Mouse (Mus musculus) brain, embryonic 14.5 days (tissue): ENCODE measurements around the gene Cog3. TPM values are rescaled to one million over a fixed set of nuclear protein-coding genes. Genes with fewer than 3 reads are reported as not detected.

Experiments used
- DNase-seq: peaks from one replicate; pipeline ENCODE4 v3.0.0-alpha.2; 2011; ENCODE audit warnings: low read depth
- CTCF ChIP-seq: fragments of 200-500 bp; IDR thresholded peaks from 2 replicates; pipeline ENCODE4 v1.5.1; 2012; ENCODE audit warnings: inconsistent platforms, mild to moderate bottlenecking, moderate library complexity, borderline replicate concordance; ENCODE audit not compliant: insufficient read depth, insufficient read length; ENCODE audit errors: extremely low read depth
- POLR2A ChIP-seq: fragments of 200-500 bp; IDR thresholded peaks from 2 replicates; pipeline ENCODE4 v1.6.1; 2012; ENCODE audit warnings: mild to moderate bottlenecking, inconsistent platforms, borderline replicate concordance; ENCODE audit not compliant: poor library complexity, insufficient read depth, insufficient read length, severe bottlenecking; ENCODE audit errors: extremely low read depth
- polyA plus RNA-seq: library from polyadenylated mRNA; depleted of rRNA; stranded (reverse); fragments of >200 nt; gene quantifications from 2 replicates; pipeline ENCODE4 v1.2.3, GENCODE M21; 2012; rRNA removed

Cog3 gene
- polyA plus RNA-seq: 24.4 and 26.8 TPM in 2 replicates

DNA sequence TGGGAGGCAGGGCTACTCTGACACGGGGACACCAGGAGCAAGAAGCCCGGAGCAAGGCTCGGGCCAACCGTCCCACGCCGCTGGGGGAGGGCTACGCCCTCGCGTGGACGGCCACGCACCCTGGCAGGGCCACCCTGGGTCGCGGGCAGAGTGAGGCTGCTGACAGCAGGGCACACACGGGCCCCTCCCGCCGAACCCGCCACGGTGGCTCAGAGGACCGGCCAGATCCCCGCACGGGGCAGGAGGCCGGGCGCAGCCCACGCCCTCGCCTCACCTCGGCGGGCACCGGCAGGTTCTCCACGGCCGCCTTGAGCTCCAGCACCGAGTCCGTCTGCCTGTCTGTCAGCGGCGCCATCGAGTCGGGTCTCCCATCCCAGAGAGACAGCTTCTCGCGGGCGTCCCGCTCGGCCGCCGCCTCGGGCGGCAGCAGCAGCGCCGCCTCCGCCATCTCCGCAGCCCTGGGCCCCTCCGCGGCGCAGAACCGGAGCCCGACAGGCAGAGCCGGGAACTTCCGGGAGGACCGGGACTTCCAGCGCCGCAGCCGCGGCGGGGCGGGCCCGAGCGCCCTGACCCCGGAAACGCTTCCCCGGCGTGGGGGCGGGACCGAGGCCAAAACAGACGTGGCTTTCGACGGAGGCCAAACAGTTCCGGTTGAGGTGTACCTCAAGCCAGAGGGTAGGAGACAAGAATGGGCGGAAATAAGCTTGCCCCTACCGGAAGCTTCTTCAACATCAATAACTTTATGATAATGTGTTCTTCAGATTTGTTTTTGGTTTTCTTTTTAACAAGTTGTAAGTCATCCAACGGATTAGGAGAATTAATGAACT, at the start of gene Cog3:
Cog3 (minus strand) TSS at position 527 of the 827 bp plus-strand sequence.
- TF ChIP-seq POLR2A: peak; percentile 89
- peak; percentile 25; the same call in 1 of the 2 replicates for TF ChIP-seq CTCF
- DNase-seq: peak; percentile 98

DNA sequence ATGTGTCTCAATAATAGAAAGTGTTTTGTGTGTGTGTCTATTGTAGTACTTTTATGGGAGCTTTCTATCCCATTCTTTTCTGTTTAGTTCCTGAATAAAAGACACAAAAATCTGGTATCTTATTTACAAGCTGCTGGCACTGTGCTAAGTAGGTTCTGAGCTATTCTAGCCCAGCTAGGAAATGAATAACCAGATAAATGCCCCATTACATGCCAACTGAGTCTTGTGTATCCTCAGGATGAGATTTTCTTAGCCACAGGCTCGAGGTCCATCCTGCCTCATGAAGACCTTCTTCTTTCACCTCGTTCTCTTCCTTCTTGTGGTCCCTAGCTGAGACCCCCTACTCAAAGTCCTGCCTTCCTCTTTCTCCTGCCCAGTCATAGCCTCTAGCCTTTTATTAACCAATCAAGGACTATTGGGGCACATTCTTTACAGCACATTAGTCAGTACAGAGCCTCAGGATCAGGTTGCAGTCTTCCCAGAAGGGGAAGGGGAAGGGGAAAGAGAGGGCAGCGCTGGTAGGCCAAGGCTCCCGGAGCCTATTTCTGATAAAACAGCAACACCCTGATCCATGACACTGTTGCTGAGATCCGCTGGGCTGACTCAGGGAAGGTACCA, 43.6 kb upstream of the Cog3 start:
- TF ChIP-seq CTCF (no peak), POLR2A (no peak)
- DNase-seq: no peak

DNA sequence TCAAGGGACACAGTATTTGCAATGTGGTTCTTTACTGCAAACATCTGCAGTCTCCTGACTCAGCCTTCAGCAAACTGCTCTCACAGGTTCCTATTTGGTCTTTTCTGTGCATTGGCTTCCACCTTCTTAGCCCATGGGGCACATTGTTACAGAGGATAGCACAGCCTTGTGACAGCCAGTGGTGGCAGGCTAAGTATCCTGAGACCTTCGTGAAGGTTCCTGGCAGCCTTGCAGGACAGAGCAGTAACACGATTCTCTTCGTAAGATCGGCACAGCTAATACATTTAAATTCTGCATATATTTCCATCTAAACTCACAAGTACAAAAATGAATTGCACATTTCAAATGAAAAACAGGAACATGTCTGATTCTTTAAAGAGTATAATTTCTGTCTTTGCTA, 41.6 kb upstream of the Cog3 start:
- TF ChIP-seq CTCF (no peak), POLR2A (no peak)
- DNase-seq: no peak

DNA sequence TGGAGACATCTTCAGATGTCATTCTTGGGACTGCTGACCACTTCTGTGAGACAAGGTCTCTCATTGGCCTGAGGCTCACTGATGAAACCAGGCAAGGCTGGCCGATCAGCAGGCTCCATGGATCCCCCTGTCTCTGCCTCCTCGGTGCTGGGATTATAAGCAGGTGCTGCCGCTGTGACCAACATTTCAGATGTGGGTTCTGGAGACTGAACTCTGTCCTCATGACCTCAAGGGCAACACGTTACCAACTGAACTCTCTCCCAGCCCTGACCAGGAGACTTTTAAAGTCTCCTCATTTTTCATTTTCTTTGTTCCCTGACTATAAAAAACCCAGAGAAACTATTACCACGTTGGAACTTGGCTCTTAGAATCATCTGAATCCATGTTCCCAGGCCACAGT, 40.4 kb upstream of the Cog3 start:
- no peak for DNase-seq
- TF ChIP-seq CTCF: no peak
- TF ChIP-seq POLR2A: no peak

DNA sequence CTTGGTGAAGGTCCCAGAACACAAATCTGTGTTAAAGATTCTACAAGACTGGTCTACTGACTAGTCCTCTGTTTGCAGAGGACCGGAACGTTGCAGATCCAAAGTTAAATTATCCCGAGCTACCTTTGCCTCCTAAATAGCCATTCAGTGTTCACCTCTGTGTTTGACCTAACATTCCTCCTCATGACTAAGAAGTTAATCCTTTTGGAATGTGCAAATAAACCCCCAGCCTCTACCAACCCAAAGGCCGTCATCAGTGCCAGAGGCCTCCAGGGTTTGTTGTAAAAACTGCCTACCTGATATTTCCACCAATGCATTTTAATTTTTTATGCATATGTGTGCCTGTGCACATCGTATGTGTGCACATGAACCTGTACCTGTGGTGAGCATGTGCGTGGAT, 40.0 kb upstream of the Cog3 start:
- no peak for DNase-seq
- TF ChIP-seq CTCF: no peak
- TF ChIP-seq POLR2A: no peak

DNA sequence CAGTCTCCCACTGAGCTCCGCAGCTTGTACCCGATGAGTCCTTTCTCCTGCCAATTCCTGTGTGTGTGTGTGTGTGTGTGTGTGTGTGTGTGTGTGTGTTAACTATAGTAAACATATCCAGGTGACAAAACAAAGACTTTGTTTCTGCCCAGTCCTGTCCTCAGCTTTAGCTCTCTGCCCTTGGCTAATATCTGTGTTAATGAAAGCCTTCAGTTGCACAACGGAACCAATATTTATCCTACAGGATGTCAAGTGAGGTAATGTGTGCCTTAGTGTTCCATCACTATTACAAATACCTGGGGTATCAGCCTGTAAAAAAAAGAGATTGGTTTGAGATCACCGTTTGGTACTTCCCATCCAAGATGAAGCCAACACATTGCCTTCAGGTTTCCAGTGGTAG, 38.8 kb upstream of the Cog3 start:
- DNase-seq: no peak
- TF ChIP-seq POLR2A: no peak
- no peak for TF ChIP-seq CTCF

DNA sequence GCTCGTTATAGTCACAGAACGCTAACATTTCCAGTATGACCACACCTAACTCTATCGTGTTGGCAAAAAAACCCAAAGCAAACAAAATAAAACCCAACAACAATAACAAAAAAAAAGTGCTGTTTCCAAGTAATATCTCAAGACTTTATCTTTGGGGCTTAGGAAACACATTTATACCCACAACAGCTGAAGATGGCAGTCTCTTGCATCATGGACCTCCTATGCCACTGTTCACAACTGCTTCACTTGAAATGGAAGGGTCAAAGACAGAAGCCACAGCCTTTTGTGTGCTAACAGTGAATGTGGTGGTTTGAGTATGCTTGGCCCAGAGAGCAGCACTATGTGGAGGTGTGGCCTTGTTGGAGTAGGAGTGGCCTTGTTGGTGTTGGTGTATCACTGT, 37.1 kb upstream of the Cog3 start:
- no peak for DNase-seq
- TF ChIP-seq POLR2A (no peak), CTCF (no peak)

DNA sequence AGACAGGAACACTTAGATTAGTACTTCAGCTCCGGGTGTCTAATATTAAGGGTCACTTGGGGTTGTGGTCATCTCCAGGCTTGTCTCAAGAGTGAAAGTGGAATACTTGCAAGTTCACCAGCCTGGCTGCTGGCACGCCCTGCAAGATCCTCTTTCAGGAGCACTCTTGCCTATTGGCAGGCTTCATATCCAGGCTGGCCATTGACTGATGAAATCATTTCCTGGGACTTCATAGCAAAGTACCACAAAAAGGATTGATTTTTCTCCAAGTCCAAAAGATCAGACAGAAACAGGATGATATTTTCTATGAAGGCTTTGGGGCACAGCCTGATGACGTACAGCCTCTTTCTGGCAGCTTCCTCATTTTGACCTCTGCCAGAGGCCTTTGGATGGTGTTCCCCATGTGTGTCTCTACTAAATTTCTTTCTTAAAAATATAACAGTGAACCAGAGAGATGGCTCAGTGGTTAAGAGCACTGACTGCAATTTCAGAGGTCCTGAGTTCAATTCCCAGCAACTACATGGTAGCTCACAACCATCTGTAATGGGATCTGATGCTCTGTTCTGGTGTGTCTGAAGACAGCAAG, 36.2 kb upstream of the Cog3 start:
- no peak for DNase-seq
- TF ChIP-seq CTCF: no peak
- no peak for TF ChIP-seq POLR2A

DNA sequence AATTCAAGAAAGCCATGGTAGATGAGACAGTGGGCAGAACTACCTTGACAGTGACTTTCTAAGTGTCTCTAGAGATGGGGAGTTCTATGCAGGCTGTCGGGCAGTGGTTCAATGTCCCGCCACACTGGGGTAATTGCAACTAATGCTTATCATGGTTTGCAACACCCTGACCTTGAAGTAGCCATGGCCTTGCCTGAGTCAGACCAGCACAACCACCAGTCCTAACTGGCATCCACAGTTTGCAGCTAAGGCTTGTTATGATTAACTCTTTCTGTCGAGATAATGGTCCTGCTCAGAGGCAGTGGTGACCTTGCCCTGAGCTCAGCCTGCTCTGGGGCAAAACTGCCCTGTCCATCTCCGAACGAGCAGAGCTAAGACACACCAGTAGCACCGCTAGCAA, 35.0 kb upstream of the Cog3 start:
- TF ChIP-seq POLR2A: no peak
- no peak for TF ChIP-seq CTCF
- DNase-seq: no peak

DNA sequence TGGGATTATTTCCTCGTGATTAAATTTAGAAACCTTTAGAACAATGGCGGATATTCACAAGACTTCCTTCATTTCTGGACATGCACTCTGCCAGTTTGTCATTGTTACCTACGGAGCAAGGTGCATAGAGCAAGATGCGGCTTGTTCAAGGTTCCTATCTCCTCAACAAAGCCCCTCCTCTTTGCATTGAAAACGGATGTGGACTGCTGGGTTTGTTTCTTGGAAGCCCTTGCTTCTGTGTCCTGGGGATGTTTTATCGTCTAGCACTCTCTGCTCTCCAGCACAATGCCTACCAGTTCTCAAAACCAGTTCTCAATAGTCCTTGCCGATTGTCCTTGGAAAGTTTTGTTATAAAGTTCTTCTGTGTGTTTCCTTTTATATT, 33.5 kb upstream of the Cog3 start:
- TF ChIP-seq POLR2A (no peak), CTCF (no peak)
- DNase-seq: no peak
